8 mouse cellular contexts compared by ENCODE assay signal in the genomic region with DNA sequence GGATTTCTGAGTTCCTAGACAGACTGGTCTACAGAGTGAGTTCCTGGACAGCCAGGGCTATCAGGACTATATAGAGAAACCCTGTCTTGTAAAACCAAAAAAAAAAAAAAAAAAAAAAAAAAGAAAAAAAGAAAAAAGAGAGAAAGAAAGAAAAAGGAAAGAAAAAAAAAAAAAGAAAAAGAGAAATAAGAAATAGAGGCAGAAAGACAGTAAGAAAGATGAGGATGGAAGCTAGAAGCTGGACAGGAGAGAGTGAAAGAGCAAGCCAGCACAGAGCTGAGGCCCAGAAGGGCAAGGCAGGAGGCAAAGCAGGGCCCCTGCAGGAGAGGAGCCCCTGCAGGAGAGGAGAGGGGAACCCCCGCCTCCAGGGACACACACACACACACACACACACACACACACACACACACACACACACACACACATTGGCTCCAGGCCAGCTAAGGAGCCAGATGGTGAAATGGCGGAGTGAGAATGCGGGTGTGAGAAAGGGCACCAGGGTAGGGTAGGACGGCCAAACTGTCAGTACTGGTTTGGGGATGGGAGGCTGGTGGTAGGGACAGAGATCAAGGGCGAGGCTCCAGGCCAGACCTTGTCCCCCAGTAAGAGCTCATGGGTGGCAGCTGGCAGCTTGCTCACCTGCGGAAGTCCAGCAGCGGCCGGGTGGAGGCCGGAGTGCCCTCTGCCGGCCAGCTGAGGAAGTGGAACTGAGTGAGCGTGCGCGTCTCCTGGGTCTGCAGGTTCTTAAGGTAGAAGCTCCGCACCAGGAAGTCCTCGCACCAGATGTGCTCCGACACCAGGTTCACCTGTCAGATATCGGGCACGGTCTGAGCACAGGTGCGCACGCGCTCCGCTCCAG. TPM values are rescaled to one million over a fixed set of nuclear protein-coding genes. Genes with fewer than 3 reads are reported as not detected.
DNase-seq lines count a peak whose midpoint lies in the region; ATAC-seq lines count a peak whose summit lies in the region.

No protein-coding gene starts in this region.

- no peaks in the 10 kb centered on the region for H3K9me3 ChIP-seq in liver, embryonic 13.5 days (replicated peaks)
- no peaks in the 10 kb centered on the region for H3K9me3 ChIP-seq in stomach, embryonic 14.5 days (ENCODE audit: control insufficient read depth, low read depth, low read length)

- peak overlapping the region; percentile 58 for H3K27ac ChIP-seq in liver, embryonic 13.5 days
- H3K27ac ChIP-seq in stomach, embryonic 14.5 days (ENCODE audit: low read length): no peak overlapping the region

- peak; percentile 80 for ATAC-seq in inflammation-experienced regulatory T-cells, adult 6 months
- peak; percentile 55 for ATAC-seq in liver, embryonic 13.5 days (ENCODE audit: low read depth)
- peak; percentile 51 for ATAC-seq in stomach, embryonic 14.5 days (ENCODE audit: insufficient number of reproducible peaks, insufficient read depth, low FRiP score, low read depth)

- H3K36me3 ChIP-seq in liver, embryonic 13.5 days: no peaks in the 10 kb centered on the region
- H3K36me3 ChIP-seq in stomach, embryonic 14.5 days (ENCODE audit: control insufficient read depth, insufficient read depth, low read length): no peaks in the 10 kb centered on the region

- H3K27me3 ChIP-seq in liver, embryonic 13.5 days: peaks cover 4% of the 10 kb centered on the region
- H3K27me3 ChIP-seq in stomach, embryonic 14.5 days (ENCODE audit: control insufficient read depth, insufficient read depth, low read length): no peaks in the 10 kb centered on the region

- peak; percentile 74 to 78 for DNase-seq in frontal cortex, postnatal 36 days (ENCODE audit: low spot score in 2 of 2)
- no peak for DNase-seq in frontal cortex, postnatal 10 days (ENCODE audit: low spot score in 2 of 2)
- peak; percentile 92 to 93 for DNase-seq in cerebellum, postnatal 25 days
- peak; percentile 76 for DNase-seq in gastrocnemius, postnatal 14 days
- DNase-seq in liver, embryonic 13.5 days: peak; percentile 76
- peak; percentile 80 to 88 for DNase-seq in natural killer cell, adult 2 months (ENCODE audit: low spot score in 2 of 2)

- H3K4me3 ChIP-seq in liver, embryonic 13.5 days (replicated peaks): peak overlapping the region; percentile 12; the same call in 1 of the 2 replicates
- peak overlapping the region; percentile 9; the same call in 1 of the 2 replicates for H3K4me3 ChIP-seq in stomach, embryonic 14.5 days (ENCODE audit: low read depth, low read length)

- H3K9ac ChIP-seq in liver, embryonic 13.5 days: peak overlapping the region; percentile 47
- no peak overlapping the region for H3K9ac ChIP-seq in stomach, embryonic 14.5 days (replicated peaks; ENCODE audit: low read depth, low read length)

- intact Hi-C loops in gastrocnemius, postnatal 14 days (cut with DNase I; ENCODE audit: low total_unique reads): no loop called here

- peaks cover 38% of the 10 kb centered on the region for H3K4me1 ChIP-seq in liver, embryonic 13.5 days (replicated peaks)
- H3K4me1 ChIP-seq in stomach, embryonic 14.5 days (ENCODE audit: control insufficient read depth, insufficient read depth, low read length): peaks cover 10% of the 10 kb centered on the region

- WGBS in liver, embryonic 13.5 days (ENCODE audit: insufficient replicate concordance): 7% methylated on average over 21 of the region's 22 CpGs
- 4% methylated on average over 21 of the region's 22 CpGs for WGBS in stomach, embryonic 14.5 days

- H3K4me2 ChIP-seq in liver, embryonic 13.5 days: peak overlapping the region; percentile 52
- peak overlapping the region; percentile 36 for H3K4me2 ChIP-seq in stomach, embryonic 14.5 days (replicated peaks; ENCODE audit: low read depth, low read length)

RNA-seq across cellular contexts. Expression of a gene that starts 13.0 kb away (rescaled TPM):
- under 1 TPM; 0.08 to 0.13 TPM for total RNA-seq in gastrocnemius, postnatal 14 days (2021)
- polyA plus RNA-seq in inflammation-experienced regulatory T-cells, adult 6 months (2017; shearing (Covaris generic)): under 1 TPM in 1 of 3 experiments, not detected in 2; 0.36 TPM
- polyA plus RNA-seq in liver, embryonic 13.5 days (2015; fragmentation: Nextera tagmentation; extraction: Ambion mirVana): 0.17 and 0.24 TPM in 2 replicates
- polyA plus RNA-seq in stomach, embryonic 14.5 days (2014; fragmentation: Nextera tagmentation; extraction: Ambion mirVana): 2.4 and 2.9 TPM in 2 replicates

RNA-seq across cellular contexts. Expression of a gene that starts 15.1 kb away (rescaled TPM):
- 10 to 100 TPM; 32.4 to 33.2 TPM for total RNA-seq in gastrocnemius, postnatal 14 days (2021)
- polyA plus RNA-seq in inflammation-experienced regulatory T-cells, adult 6 months (2017; shearing (Covaris generic)): 1 to 10 TPM; 3.0 to 7.0 (median 5.8) TPM
- polyA plus RNA-seq in liver, embryonic 13.5 days (2015; fragmentation: Nextera tagmentation; extraction: Ambion mirVana): 31.2 and 34.7 TPM in 2 replicates
- 14.3 and 14.4 TPM in 2 replicates for polyA plus RNA-seq in stomach, embryonic 14.5 days (2014; fragmentation: Nextera tagmentation; extraction: Ambion mirVana)

RNA-seq across cellular contexts. Expression of a gene that starts 19.4 kb away (rescaled TPM):
- total RNA-seq in gastrocnemius, postnatal 14 days (2021): not detected
- not detected for polyA plus RNA-seq in inflammation-experienced regulatory T-cells, adult 6 months (2017; shearing (Covaris generic))
- not detected in 2 replicates for polyA plus RNA-seq in liver, embryonic 13.5 days (2015; fragmentation: Nextera tagmentation; extraction: Ambion mirVana)
- polyA plus RNA-seq in stomach, embryonic 14.5 days (2014; fragmentation: Nextera tagmentation; extraction: Ambion mirVana): not detected in 2 replicates

RNA-seq across cellular contexts. Expression of a gene that starts 26.9 kb away (rescaled TPM):
- total RNA-seq in gastrocnemius, postnatal 14 days (2021): not detected
- not detected for polyA plus RNA-seq in inflammation-experienced regulatory T-cells, adult 6 months (2017; shearing (Covaris generic))
- not detected in 2 replicates for polyA plus RNA-seq in liver, embryonic 13.5 days (2015; fragmentation: Nextera tagmentation; extraction: Ambion mirVana)
- 8.1 and 9.8 TPM in 2 replicates for polyA plus RNA-seq in stomach, embryonic 14.5 days (2014; fragmentation: Nextera tagmentation; extraction: Ambion mirVana)

RNA-seq across cellular contexts. Expression of a gene that starts 31.7 kb away (rescaled TPM):
- 100 to 1,000 TPM; 475 to 599 TPM for total RNA-seq in gastrocnemius, postnatal 14 days (2021)
- 100 to 1,000 TPM; 116 to 151 (median 123) TPM for polyA plus RNA-seq in inflammation-experienced regulatory T-cells, adult 6 months (2017; shearing (Covaris generic))
- 456 and 508 TPM in 2 replicates for polyA plus RNA-seq in liver, embryonic 13.5 days (2015; fragmentation: Nextera tagmentation; extraction: Ambion mirVana)
- polyA plus RNA-seq in stomach, embryonic 14.5 days (2014; fragmentation: Nextera tagmentation; extraction: Ambion mirVana): 59.9 and 69.1 TPM in 2 replicates

Comparison
In these comparisons a context has a peak if more than half of its experiments do, and no peak if none do; other contexts are left out.
1. DNase-seq: peak in frontal cortex, postnatal 36 days (2 of 2), cerebellum, postnatal 25 days (2 of 2), gastrocnemius, postnatal 14 days (single experiment), liver, embryonic 13.5 days (single experiment) and natural killer cell, adult 2 months (2 of 2); none in frontal cortex, postnatal 10 days (0 of 2).
2. Peak in every context shown above with its lines, with median percentiles within 50 percentile points of each other: ATAC-seq.